Mouse (Mus musculus) MEL (cell line): ENCODE results near the gene Chrnb4. TPM values are rescaled to one million over a fixed set of nuclear protein-coding genes. Genes with fewer than 3 reads are reported as not detected.

Experiments
- DNase-seq: peaks from one replicate; pipeline ENCODE4 v3.0.0; 2011; ENCODE audit warnings: low read depth, low spot score
- H3K27ac ChIP-seq: 2 replicates; pipeline ENCODE4 v1.5.1; 2012; ENCODE audit warnings: low read depth, mild to moderate bottlenecking, control low read depth, low read length, moderate library complexity; ENCODE audit not compliant: control insufficient read depth
- H3K27me3 ChIP-seq, 2 experiments: fragments of 150-350 bp in 1 of 2; sonication (generic) in 1 of 2; 2 replicates each; pipeline ENCODE4 v1.6.1; 2012; ENCODE audit warnings: low read length in 2 of 2, mild to moderate bottlenecking in 2 of 2, improper control_type of control experiment in 1 of 2, moderate library complexity in 1 of 2; ENCODE audit not compliant: insufficient read depth in 2 of 2, control insufficient read depth in 1 of 2
- H3K36me3 ChIP-seq, 2 experiments: 2 replicates each; pipeline ENCODE4 v1.6.1; 2012 to 2014; ENCODE audit warnings: low read length in 2 of 2, improper control_type of control experiment in 1 of 2, inconsistent platforms in 1 of 2, mild to moderate bottlenecking in 1 of 2; ENCODE audit not compliant: insufficient read depth in 2 of 2, control insufficient read depth in 1 of 2
- H3K4me1 ChIP-seq, 2 experiments: fragments of 150-350 bp in 1 of 2; sonication (generic) in 1 of 2; 2 replicates each; pipeline ENCODE4 v1.6.1; 2012; ENCODE audit warnings: low read length in 2 of 2, improper control_type of control experiment in 1 of 2, mild to moderate bottlenecking in 1 of 2; ENCODE audit not compliant: insufficient read depth in 2 of 2, control insufficient read depth in 1 of 2
- H3K4me3 ChIP-seq, 2 experiments: fragments of 150-350 bp in 1 of 2; sonication (generic) in 1 of 2; 2 replicates each; pipeline ENCODE4 v1.5.1; 2012; ENCODE audit warnings: low read depth in 2 of 2, low read length in 2 of 2, mild to moderate bottlenecking in 2 of 2, moderate library complexity in 2 of 2, control low read depth in 1 of 2, improper control_type of control experiment in 1 of 2; ENCODE audit not compliant: control insufficient read depth in 1 of 2, insufficient read depth in 1 of 2
- H3K79me2 ChIP-seq: 2 replicates; pipeline ENCODE4 v1.6.1; 2012; ENCODE audit warnings: mild to moderate bottlenecking, low read length, moderate library complexity; ENCODE audit not compliant: control insufficient read depth, poor library complexity, insufficient read depth
- H3K9ac ChIP-seq: 2 replicates; pipeline ENCODE4 v1.6.1; 2012; ENCODE audit warnings: low read depth, mild to moderate bottlenecking, control low read depth, low read length, moderate library complexity; ENCODE audit not compliant: control insufficient read depth, poor library complexity, severe bottlenecking
- H3K9me3 ChIP-seq: fragments of 150-350 bp; sonication (generic); replicated peaks from 2 replicates; pipeline ENCODE4 v1.6.1; 2012; ENCODE audit warnings: mild to moderate bottlenecking, low read length, improper control_type of control experiment, moderate library complexity; ENCODE audit not compliant: insufficient read depth
- CHD1 ChIP-seq: IDR thresholded peaks from 2 replicates; pipeline ENCODE4 v1.6.1; 2012; ENCODE audit warnings: low read depth, mild to moderate bottlenecking, inconsistent platforms, low read length, improper control_type of control experiment
- CHD2 ChIP-seq: IDR thresholded peaks from 2 replicates; pipeline ENCODE4 v1.6.1; 2011; ENCODE audit warnings: low read length, improper control_type of control experiment
- CTCF ChIP-seq, 3 experiments: IDR thresholded peaks in 2 of 3; conservative IDR thresholded peaks in 1 of 3; 2 replicates each; pipeline ENCODE4 v1.5.1; 2011 to 2012; ENCODE audit warnings: low read length in 3 of 3, low read depth in 2 of 3, mild to moderate bottlenecking in 2 of 3, improper control_type of control experiment in 1 of 3, inconsistent platforms in 1 of 3, mixed read lengths in 1 of 3, moderate library complexity in 1 of 3; ENCODE audit not compliant: control insufficient read depth in 1 of 3, insufficient read depth in 1 of 3, poor library complexity in 1 of 3, severe bottlenecking in 1 of 3
- E2F4 ChIP-seq: IDR thresholded peaks from 2 replicates; pipeline ENCODE4 v1.6.1; 2011; ENCODE audit warnings: low read depth, low read length, improper control_type of control experiment, borderline replicate concordance
- HCFC1 ChIP-seq: IDR thresholded peaks from 2 replicates; pipeline ENCODE4 v1.6.1; 2012; ENCODE audit warnings: low read depth, mild to moderate bottlenecking, inconsistent platforms, low read length, improper control_type of control experiment, moderate library complexity
- JUND ChIP-seq: IDR thresholded peaks from 2 replicates; pipeline ENCODE4 v1.6.1; 2011; ENCODE audit warnings: low read depth, mild to moderate bottlenecking, improper control_type of control experiment, low read length
- KAT2A ChIP-seq: conservative IDR thresholded peaks from 2 replicates; pipeline ENCODE4 v1.6.1; 2012; ENCODE audit warnings: low read depth, low read length, improper control_type of control experiment, inconsistent platforms
- MAX ChIP-seq: IDR thresholded peaks from 2 replicates; pipeline ENCODE4 v1.6.1; 2011; ENCODE audit warnings: low read length, improper control_type of control experiment
- MAZ ChIP-seq: IDR thresholded peaks from 2 replicates; pipeline ENCODE4 v1.6.1; 2012; ENCODE audit warnings: low read depth, mild to moderate bottlenecking, inconsistent platforms, low read length, improper control_type of control experiment
- MEF2A ChIP-seq: IDR thresholded peaks from 2 replicates; pipeline ENCODE4 v1.6.1; 2014; ENCODE audit warnings: low read depth, mild to moderate bottlenecking, inconsistent platforms, low read length, improper control_type of control experiment; ENCODE audit not compliant: poor library complexity, insufficient replicate concordance, severe bottlenecking; ENCODE audit errors: extremely low read depth
- MXI1 ChIP-seq: IDR thresholded peaks from 2 replicates; pipeline ENCODE4 v1.6.1; 2011; ENCODE audit warnings: mild to moderate bottlenecking, low read depth, low read length, improper control_type of control experiment
- MYB ChIP-seq: IDR thresholded peaks from 2 replicates; pipeline ENCODE4 v1.6.1; 2011; ENCODE audit warnings: mild to moderate bottlenecking, low read depth, low read length, improper control_type of control experiment
- NELFE ChIP-seq: IDR thresholded peaks from 2 replicates; pipeline ENCODE4 v1.6.1; 2011; ENCODE audit warnings: low read depth, low read length, improper control_type of control experiment
- POLR2A ChIP-seq, 2 experiments: IDR thresholded peaks; 2 replicates each; pipeline ENCODE4 v1.6.1; 2011 to 2012; ENCODE audit warnings: low read length in 2 of 2, mild to moderate bottlenecking in 2 of 2, control low read depth in 1 of 2, improper control_type of control experiment in 1 of 2, low read depth in 1 of 2, moderate library complexity in 1 of 2; ENCODE audit not compliant: control insufficient read depth in 1 of 2, insufficient read depth in 1 of 2, poor library complexity in 1 of 2
- RAD21 ChIP-seq: IDR thresholded peaks from 2 replicates; pipeline ENCODE4 v1.6.1; 2011; ENCODE audit warnings: mild to moderate bottlenecking, low read depth, low read length, improper control_type of control experiment
- RCOR1 ChIP-seq: IDR thresholded peaks from 2 replicates; pipeline ENCODE4 v1.6.1; 2012; ENCODE audit warnings: low read depth, mild to moderate bottlenecking, inconsistent platforms, low read length, improper control_type of control experiment
- SIN3A ChIP-seq: IDR thresholded peaks from 2 replicates; pipeline ENCODE4 v1.6.1; 2012; ENCODE audit warnings: low read length, improper control_type of control experiment, inconsistent platforms
- SMC3 ChIP-seq: IDR thresholded peaks from 2 replicates; pipeline ENCODE4 v1.6.1; 2011; ENCODE audit warnings: low read depth, low read length, improper control_type of control experiment
- TAL1 ChIP-seq: IDR thresholded peaks from 2 replicates; pipeline ENCODE4 v1.6.1; 2012; ENCODE audit warnings: mild to moderate bottlenecking, inconsistent platforms, low read length, moderate library complexity, mixed read lengths
- TCF12 ChIP-seq: IDR thresholded peaks from 2 replicates; pipeline ENCODE4 v1.6.1; 2014; ENCODE audit warnings: low read depth, mild to moderate bottlenecking, inconsistent platforms, low read length, improper control_type of control experiment, moderate library complexity
- ZC3H11A ChIP-seq: IDR thresholded peaks from 2 replicates; pipeline ENCODE4 v1.6.1; 2012; ENCODE audit warnings: low read depth, mild to moderate bottlenecking, inconsistent platforms, low read length, improper control_type of control experiment
- ZKSCAN1 ChIP-seq: IDR thresholded peaks from 2 replicates; pipeline ENCODE4 v1.6.1; 2012; ENCODE audit warnings: low read depth, mild to moderate bottlenecking, inconsistent platforms, low read length, improper control_type of control experiment, moderate library complexity
- ZMIZ1 ChIP-seq: IDR thresholded peaks from 2 replicates; pipeline ENCODE4 v1.6.1; 2012; ENCODE audit warnings: low read depth, mild to moderate bottlenecking, inconsistent platforms, low read length, improper control_type of control experiment, moderate library complexity
- polyA plus RNA-seq, 2 experiments: library from polyadenylated mRNA; stranded (reverse) in 1 of 2; unstranded in 1 of 2; fragments of >175 nt in 1 of 2; fragments of >200 nt in 1 of 2; gene quantifications; 2 replicates each; pipeline versions ENCODE4 v1.2.1 to v1.2.4; 2012; ENCODE audit warnings: low replicate concordance in 2 of 2, low read depth in 1 of 2; ENCODE audit not compliant: insufficient read length in 2 of 2, insufficient read depth in 1 of 2, missing spikeins in 1 of 2
- total RNA-seq: library from RNA; depleted of rRNA; stranded (reverse); fragments of 300-350 nt; gene quantifications from 2 replicates; pipeline ENCODE4 v1.2.3, GENCODE M21; 2012

Gene Chrnb4
- total and polyA plus RNA-seq, 3 experiments, result 0.01 TPM; not detected in 2

DNA sequence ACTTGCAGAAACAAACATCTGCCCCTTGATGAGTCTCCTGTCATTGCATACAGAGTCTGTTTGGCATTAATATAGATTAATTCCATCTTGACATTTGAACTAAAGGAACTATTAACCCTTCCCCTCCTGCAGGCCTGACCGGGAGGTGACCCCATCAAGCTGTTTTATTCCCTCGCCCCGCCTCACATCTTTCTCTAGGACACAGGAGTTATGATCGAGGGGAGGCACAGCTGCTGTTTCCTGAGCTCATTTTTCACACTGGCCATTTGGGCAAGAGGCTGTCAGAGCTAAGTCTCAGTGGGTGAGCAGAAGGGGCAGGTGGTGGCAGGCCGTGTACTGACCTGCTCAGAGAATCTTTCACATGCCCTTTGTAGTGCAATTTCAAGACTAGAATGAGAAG is 41.6 kb upstream of the Chrnb4 start:
- no peak for TF ChIP-seq JUND
- no peak for TF ChIP-seq MYB
- no peak for TF ChIP-seq CHD2
- TF ChIP-seq E2F4, result no peak
- TF ChIP-seq SMC3, result no peak
- TF ChIP-seq SIN3A, result no peak
- no peak for TF ChIP-seq CTCF (IDR thresholded peaks at IDR 0.05 in 2 of 3, conservative IDR thresholded peaks at IDR 0.05 in 1 of 3; ENCODE audit: control insufficient read depth in 1 of 3, insufficient read depth in 1 of 3, low read depth in 2 of 3, low read length in 3 of 3, poor library complexity in 1 of 3, severe bottlenecking in 1 of 3)
- TF ChIP-seq MAX, result no peak
- TF ChIP-seq MAZ, result no peak
- H3K27ac ChIP-seq, result no peak overlapping the region
- no peaks in the 10 kb centered on the region for H3K4me1 ChIP-seq
- no peaks in the 10 kb centered on the region for H3K9me3 ChIP-seq
- no peak overlapping the region for H3K9ac ChIP-seq
- no peaks in the 10 kb centered on the region for H3K36me3 ChIP-seq
- DNase-seq, result no peak
- peaks cover 2 to 3% of the 10 kb centered on the region in 2 experiments; a peak in 3 of 4 replicates for H3K27me3 ChIP-seq
- H3K79me2 ChIP-seq, result no peaks in the 10 kb centered on the region
- H3K4me3 ChIP-seq, result no peak overlapping the region

DNA sequence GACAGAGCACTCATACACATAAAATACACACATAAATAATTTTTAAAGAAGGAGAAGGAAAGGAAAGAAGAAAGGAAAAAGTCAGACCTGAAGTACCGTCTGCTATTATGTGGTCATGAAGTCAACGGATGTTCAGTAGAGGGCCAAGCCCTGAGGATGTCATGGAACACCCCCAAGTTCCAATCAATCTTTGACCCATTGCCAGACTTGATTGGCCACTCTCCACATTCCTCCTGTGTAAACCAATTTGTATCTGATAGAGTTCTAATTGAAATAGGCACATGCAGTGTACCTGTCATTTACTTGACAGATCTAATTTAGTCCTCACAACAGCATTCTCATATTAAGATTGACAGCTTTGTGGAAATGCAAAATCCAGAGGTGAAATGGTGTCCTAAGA is 40.6 kb upstream of the Chrnb4 start:
- H3K9ac ChIP-seq, result no peak overlapping the region

More for the DNA sequence above, 40.6 kb upstream of the Chrnb4 start:
- H3K79me2 ChIP-seq, result no peaks in the 10 kb centered on the region
- H3K4me3 ChIP-seq, result no peak overlapping the region
- no peak for DNase-seq
- no peak overlapping the region for H3K27ac ChIP-seq
- H3K9me3 ChIP-seq, result no peaks in the 10 kb centered on the region
- no peaks in the 10 kb centered on the region for H3K4me1 ChIP-seq
- no peaks in the 10 kb centered on the region for H3K36me3 ChIP-seq
- no peak for TF ChIP-seq KAT2A
- no peak for TF ChIP-seq MAZ
- no peak for TF ChIP-seq SMC3
- TF ChIP-seq ZC3H11A, result no peak
- no peak for TF ChIP-seq CHD1
- no peak for TF ChIP-seq MAX
- no peak for TF ChIP-seq HCFC1
- no peak for TF ChIP-seq NELFE
- TF ChIP-seq RAD21, result no peak
- TF ChIP-seq POLR2A (IDR thresholded peaks at IDR 0.05; ENCODE audit: control insufficient read depth in 1 of 2, insufficient read depth in 1 of 2, low read depth in 1 of 2, low read length in 2 of 2, poor library complexity in 1 of 2), result no peak
- no peak for TF ChIP-seq ZMIZ1
- no peak for TF ChIP-seq TCF12
- TF ChIP-seq MEF2A, result no peak
- TF ChIP-seq TAL1, result no peak
- TF ChIP-seq ZKSCAN1, result no peak
- TF ChIP-seq CTCF (IDR thresholded peaks at IDR 0.05 in 2 of 3, conservative IDR thresholded peaks at IDR 0.05 in 1 of 3; ENCODE audit: control insufficient read depth in 1 of 3, insufficient read depth in 1 of 3, low read depth in 2 of 3, low read length in 3 of 3, poor library complexity in 1 of 3, severe bottlenecking in 1 of 3), result no peak
- TF ChIP-seq MXI1, result no peak
- no peak for TF ChIP-seq RCOR1
- no peak for TF ChIP-seq SIN3A
- peaks cover 2 to 3% of the 10 kb centered on the region in 2 experiments; a peak in 3 of 4 replicates for H3K27me3 ChIP-seq
